In genomic region chr8:84831490-84831889, GRCm38 (mm10) we compare ENCODE assay signal across 8 mouse cellular contexts. TPM values are rescaled to one million over a fixed set of nuclear protein-coding genes. Genes with fewer than 3 reads are reported as not detected.
A peak's percentile ranks its signal among the peaks of the same experiment; 100 is the strongest.
DNase-seq lines count a peak whose midpoint lies in the region; ATAC-seq and TF ChIP-seq lines count a peak whose summit lies in the region.

TSS of gene Gadd45gip1 (plus strand) at chr8:84831522.

- H3K4me1 ChIP-seq in liver, postnatal 0 days (ENCODE audit: insufficient read depth): peaks cover 24% of the 10 kb centered on the region

- H3K27ac ChIP-seq in layer of hippocampus, adult 2 months: peak within 1 kb of the TSS; percentile 98
- peak within 1 kb of the TSS; percentile 91 for H3K27ac ChIP-seq in liver, postnatal 0 days (ENCODE audit: low read depth)

- peaks cover 34% of the 10 kb centered on the region for H3K36me3 ChIP-seq in liver, postnatal 0 days (replicated peaks; ENCODE audit: insufficient read depth, low read length)

- TF ChIP-seq CTCF in layer of hippocampus, adult 2 months (conservative IDR thresholded peaks at IDR 0.05): peak; percentile 35
- TF ChIP-seq CTCF in liver, postnatal 0 days (IDR thresholded peaks at IDR 0.05; ENCODE audit: low read depth): peak; percentile 57

- intact Hi-C loops in gastrocnemius, postnatal 36 days (cut with DNase I): no loop called here

- H3K27me3 ChIP-seq in liver, postnatal 0 days (ENCODE audit: insufficient read depth, low read length): no peaks in the 10 kb centered on the region

- 29% methylated on average over 11 of the region's 11 CpGs for WGBS in liver, postnatal 0 days (ENCODE audit: insufficient replicate concordance)

- peak within 1 kb of the TSS; percentile 87 for H3K4me3 ChIP-seq in layer of hippocampus, adult 2 months
- H3K4me3 ChIP-seq in liver, postnatal 0 days (ENCODE audit: low read depth, low read length): peak within 1 kb of the TSS; percentile 97

- DNase-seq in layer of hippocampus, adult 2 months (ENCODE audit: low spot score in 2 of 2): no peak
- DNase-seq in layer of hippocampus, adult 11-12 months (ENCODE audit: low spot score): no peak
- DNase-seq in brain, adult 2 months (ENCODE audit: low read depth, low spot score): peak; percentile 59
- no peak for DNase-seq in gastrocnemius, postnatal 36 days
- DNase-seq in liver, postnatal 0 days: peak; percentile 69
- no peak for DNase-seq in right cerebral cortex, postnatal 10 days (ENCODE audit: low spot score in 2 of 2)

- peak within 1 kb of the TSS; percentile 99 for H3K9ac ChIP-seq in liver, postnatal 0 days (replicated peaks)

- peak; percentile 72 for ATAC-seq in inflammation-experienced regulatory T-cells, adult 6 months
- ATAC-seq in liver, postnatal 0 days: peak; percentile 54
- peak; percentile 76 for ATAC-seq in neutrophil, adult 5-6 weeks (ENCODE audit: extremely low read depth, insufficient number of reproducible peaks, low FRiP score, poor library complexity, severe bottlenecking)

- H3K9me3 ChIP-seq in liver, postnatal 0 days (ENCODE audit: low read length): no peaks in the 10 kb centered on the region

- H3K4me2 ChIP-seq in liver, postnatal 0 days (ENCODE audit: low read depth, low read length): peak within 1 kb of the TSS; percentile 92

- TF ChIP-seq EP300 in liver, postnatal 0 days (IDR thresholded peaks at IDR 0.05; ENCODE audit: low read depth): no peak

RNA-seq across cellular contexts. Expression of gene Gadd45gip1, which starts in this region (rescaled TPM):
- 10 to 100 TPM; 23.3 to 26.1 TPM for total RNA-seq in layer of hippocampus, adult 2 months (2021)
- total RNA-seq in gastrocnemius, postnatal 36 days (2021): 10 to 100 TPM; 17.7 to 23.0 TPM
- polyA plus RNA-seq in inflammation-experienced regulatory T-cells, adult 6 months (2017; shearing (Covaris generic)): 10 to 100 TPM; 14.6 to 16.7 (median 16.1) TPM
- 31.9 and 34.9 TPM in 2 replicates for polyA plus RNA-seq in liver, postnatal 0 days (2015; fragmentation: Nextera tagmentation; extraction: Ambion mirVana)
- 14.1 and 16.7 TPM in 2 replicates for total RNA-seq in neutrophil, adult 5-6 weeks (2017)

Comparison
In these comparisons a context has a peak if more than half of its experiments do, and no peak if none do; other contexts are left out.
1. DNase-seq: peak in brain, adult 2 months (single experiment) and liver, postnatal 0 days (single experiment); none in layer of hippocampus, adult 2 months (0 of 2), layer of hippocampus, adult 11-12 months (single experiment), gastrocnemius, postnatal 36 days (0 of 2) and right cerebral cortex, postnatal 10 days (0 of 2).
2. Peak in every context shown above with its lines, with median percentiles within 50 percentile points of each other: ATAC-seq.